Mouse (Mus musculus): ENCODE data around the gene Mapk8ip3.

Mapk8ip3 gene

DNA sequence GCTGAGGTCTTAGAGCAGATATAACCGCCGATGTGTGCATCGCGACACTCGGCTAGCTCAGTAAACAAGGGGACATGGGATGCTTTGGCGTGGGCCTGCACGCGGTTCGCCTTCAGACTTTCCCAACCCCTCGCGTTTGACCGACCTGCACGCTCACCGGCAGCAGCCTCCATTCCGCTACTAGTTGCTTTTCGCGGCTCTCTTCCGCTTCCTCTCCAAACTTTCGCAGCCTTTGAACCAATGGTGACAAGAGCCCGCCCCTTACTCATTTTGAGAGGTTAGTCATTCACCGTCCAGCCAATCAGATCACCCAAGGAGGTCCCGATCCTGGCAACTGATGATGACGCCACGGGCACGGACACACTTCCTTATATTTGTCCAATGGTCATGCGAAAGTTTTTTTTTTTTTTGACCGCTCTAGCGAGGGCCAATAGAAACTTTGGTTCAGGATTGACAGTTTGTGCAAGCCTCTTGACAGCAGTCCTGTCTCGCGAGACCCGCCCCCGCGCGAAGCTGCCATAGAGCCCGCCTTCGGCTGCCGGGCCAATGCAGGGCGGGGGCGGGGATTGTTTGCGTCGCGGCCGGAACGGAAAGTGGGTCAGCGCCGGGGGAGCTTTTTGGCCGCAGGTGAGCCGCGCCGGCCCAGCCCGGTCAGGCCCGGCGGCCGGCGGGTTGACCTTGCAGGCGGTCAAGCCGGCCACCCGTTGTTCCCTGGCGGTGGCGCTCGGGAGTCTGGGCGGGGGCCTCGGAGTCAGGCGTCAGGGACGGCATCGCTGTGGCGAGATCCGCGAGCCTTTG lies 50.4 kb downstream of the Mapk8ip3 start, which contains the start of the genes Nubp2 and Spsb3:
Gene Nubp2, minus strand, starts transcription at position 216 of the 798 bp plus-strand sequence.
Gene Spsb3, plus strand, starts transcription at position 510 of the 798 bp plus-strand sequence.
- DNase-seq (ENCODE audit: low read depth, low spot score) = peak; percentile 100

GRCm38 (mm10) chr17:24885356-24886133 lies 51.2 kb downstream of the Mapk8ip3 start:
- no peak for DNase-seq (ENCODE audit: low read depth, low spot score)

- no peak for DNase-seq (ENCODE audit: low read depth, low spot score)
Observed at GRCm38 (mm10) chr17:24884391-24884790, 52.4 kb downstream of the Mapk8ip3 start.

DNA sequence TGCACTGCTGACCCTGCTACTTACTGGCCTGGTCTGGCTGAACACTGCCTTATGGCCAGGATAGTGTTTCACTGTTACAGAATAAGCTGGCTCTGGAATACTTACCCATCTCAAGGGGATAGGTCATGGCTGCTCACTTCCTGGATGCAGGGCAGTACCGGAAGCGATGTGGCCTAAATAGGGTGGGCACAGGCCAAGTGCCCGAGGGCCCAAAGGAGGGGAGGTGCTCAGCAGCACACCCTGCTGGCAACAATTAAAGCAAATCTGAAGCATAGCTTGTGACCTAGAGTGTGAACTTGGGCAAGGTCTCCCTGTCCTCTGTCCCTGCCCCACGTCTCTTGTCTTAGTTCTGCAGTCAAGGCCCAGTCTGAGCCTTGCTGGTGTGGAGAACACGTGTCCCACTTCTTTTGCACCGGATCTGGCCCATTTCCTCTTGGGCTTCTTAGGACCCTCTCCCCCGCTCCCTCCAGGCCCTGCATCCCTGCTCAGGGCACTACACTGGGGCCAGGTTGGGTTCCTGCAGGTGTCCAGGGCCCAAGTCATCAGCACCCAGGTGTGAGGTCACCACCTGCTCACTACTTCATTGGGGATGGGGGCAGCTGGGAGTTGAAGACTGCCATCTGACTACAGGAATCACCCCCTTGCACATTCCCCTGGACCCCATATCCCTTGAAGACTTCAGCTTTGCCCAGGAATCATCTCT lies 54.9 kb downstream of the Mapk8ip3 start:
- DNase-seq (ENCODE audit: low read depth, low spot score) = peak; percentile 73

- no peak for DNase-seq (ENCODE audit: low read depth, low spot score)
Observed at GRCm38 (mm10) chr17:24878531-24878930, 58.2 kb downstream of the Mapk8ip3 start.

DNA sequence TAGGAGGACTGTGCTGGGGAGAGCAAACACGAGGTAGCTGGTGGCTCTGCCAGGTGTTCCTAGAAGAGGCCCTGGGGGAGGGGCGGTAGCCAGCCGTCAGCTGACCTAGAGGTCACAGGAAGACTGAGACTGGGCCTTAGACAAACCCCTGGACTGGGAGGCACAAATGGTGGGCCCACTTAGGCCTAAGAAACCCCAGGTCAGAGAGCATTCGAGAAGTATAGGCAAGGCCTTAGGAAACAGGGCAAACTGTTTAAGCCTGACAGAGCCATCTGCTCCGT lies 58.7 kb downstream of the Mapk8ip3 start:
- peak; percentile 45 for DNase-seq (ENCODE audit: low read depth, low spot score)

- DNase-seq (ENCODE audit: low read depth, low spot score) = no peak
Observed at GRCm38 (mm10) chr17:24877336-24878116, 59.3 kb downstream of the Mapk8ip3 start.

GRCm38 (mm10) chr17:24874989-24875388 lies 61.8 kb downstream of the Mapk8ip3 start:
- DNase-seq (ENCODE audit: low read depth, low spot score) = no peak

GRCm38 (mm10) chr17:24874405-24874745 lies 62.4 kb downstream of the Mapk8ip3 start:
- peak; percentile 96 for DNase-seq (ENCODE audit: low read depth, low spot score)

DNA sequence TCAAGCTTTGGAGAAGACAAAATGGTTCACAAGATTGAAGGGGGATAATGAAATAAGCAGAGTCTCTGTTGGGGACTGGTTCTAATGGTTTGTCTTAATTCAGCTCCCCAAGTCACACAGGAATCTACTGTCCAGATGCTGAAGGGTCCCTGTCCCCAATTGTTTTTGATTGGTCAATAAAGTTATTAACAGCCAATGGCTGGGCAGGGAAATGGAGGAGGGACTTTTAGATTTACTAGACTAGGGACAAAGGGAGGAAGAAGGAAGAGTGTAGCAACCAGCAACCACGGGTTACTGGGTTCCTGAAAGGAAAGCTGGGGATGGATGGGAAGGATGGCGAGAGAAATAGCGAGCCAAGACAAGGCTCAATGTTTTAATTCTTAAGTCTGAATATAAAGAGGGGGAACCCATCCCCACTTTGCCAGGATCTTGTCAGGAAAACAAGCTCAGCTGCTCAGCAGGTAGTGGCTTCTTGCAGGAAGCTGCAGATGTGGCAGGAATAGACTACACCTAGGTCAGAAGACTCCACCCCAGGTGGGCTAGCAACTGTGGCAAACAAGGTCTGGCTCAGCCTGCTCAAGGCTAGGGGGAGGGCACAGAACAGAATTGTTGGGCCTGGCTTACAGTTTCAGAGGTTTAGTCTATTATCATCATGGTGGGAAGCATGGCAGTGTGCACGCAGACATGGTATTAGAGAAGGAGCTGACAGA lies 62.9 kb downstream of the Mapk8ip3 start:
- peak; percentile 93 for DNase-seq (ENCODE audit: low read depth, low spot score)

DNA sequence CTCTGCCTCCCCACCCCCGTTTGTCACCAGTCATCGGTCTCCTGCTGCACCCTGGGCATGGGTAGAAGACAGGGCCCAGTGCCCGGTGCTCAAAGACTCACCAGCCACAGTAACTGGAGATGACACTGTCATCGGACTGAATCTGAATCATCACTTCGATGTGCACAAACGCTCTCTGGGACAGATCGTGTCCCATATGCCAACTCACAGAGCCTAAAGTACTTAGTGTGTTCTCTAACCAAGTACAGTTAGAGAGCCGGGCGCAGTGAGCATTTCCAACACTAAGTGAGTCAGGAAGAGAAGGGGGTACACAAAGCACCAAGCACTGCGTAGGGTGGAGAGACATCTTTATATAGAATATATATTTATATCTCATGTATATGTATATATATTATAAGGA lies 68.9 kb downstream of the Mapk8ip3 start:
- no peak for DNase-seq (ENCODE audit: low read depth, low spot score)

- DNase-seq (ENCODE audit: low read depth, low spot score) = no peak
Observed at GRCm38 (mm10) chr17:24865776-24866175, 71.0 kb downstream of the Mapk8ip3 start, which contains the start of gene Igfals. Gene Igfals, plus strand, starts transcription at chr17:24865997.

DNA sequence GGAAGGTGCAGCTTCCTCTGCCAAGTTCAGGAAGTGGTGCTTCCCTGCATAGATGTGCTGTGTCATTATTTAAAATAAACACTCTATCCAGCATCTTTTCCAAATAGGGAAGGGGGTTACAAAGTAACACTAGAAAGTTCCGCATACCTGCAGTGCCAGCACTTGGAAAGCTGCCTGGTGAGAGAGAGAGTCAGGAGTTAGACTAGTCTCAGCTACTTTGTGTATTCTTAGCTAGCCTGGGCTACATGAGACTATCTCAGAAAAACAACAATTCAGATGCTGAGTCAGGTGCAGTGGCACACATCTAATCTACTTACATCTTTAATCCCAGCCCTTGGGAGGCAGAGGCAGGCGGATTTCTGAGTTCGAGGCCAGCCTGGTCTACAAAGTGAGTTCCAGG lies 75.0 kb downstream of the Mapk8ip3 start:
- DNase-seq (ENCODE audit: low read depth, low spot score) = no peak

DNA sequence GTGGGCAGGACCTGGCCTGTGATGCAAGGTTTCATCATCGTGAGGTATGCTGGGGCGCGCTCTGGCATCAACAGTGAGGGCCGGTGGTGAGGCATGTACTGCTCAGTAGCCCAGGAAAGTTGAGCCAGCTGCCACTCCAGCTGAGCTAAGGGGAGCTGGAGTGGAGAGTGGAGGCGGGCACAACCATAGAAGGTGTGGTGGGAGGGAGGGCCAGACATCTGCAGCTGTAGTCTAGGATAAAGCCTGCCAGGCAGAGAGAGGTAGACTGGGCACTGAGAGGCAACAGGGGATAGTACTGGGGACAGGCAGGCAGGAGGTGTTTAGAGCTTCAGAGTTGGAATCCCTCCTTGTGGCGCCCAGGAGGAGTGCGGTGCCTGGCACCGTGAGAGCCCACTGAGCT lies 76.7 kb downstream of the Mapk8ip3 start:
- no peak for DNase-seq (ENCODE audit: low read depth, low spot score)

DNA sequence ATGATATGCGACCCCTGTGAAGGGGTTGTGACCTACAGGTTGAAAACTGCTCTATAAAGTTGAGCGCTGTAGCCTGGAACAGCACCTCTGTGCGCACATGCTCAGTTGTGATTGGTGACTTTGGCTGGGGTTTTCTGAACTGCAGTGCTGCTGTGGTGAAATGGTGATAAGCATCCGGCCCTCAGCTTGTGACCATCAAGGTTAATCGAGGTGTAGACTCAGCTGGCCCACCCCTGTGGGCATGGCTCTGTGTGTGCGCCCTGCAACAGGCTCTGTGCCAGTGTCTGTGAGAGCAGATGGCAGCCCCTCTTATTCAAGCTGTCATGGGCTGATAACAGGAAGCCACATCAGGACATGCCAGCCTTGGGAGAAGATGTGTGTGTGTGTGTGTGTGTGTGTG lies 77.8 kb downstream of the Mapk8ip3 start:
- no peak for DNase-seq (ENCODE audit: low read depth, low spot score)

DNA sequence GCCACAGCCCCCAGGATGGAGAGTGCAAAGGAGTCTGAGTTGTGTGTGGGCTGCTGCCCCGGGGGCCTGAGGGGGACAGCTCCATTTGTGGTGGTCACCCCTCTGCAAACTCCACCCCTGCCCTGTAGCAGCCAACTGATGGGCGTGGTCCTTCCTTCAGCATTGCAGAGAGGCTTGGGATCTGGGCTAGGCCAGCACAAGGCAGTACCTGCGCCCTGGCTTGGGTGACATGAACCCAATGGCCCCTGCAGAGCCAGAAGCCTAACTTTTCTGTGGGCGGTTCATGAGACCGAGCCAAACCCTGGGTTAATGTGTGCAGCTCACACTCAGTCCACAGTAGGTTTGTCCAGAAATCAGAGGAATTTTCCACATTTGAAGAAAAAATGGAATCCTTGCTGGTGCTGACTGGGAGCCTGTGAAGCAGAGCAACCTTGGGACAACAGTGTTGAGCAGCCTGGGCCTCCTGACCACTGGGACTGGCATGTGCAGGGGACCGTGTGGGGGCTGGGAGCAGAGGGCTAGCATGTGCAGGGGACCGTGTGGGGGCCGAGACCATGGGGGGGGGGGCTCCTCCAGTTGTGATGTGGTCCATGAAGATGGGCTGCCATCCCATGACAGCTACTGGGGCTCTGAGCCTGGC lies 78.8 kb downstream of the Mapk8ip3 start:
- DNase-seq (ENCODE audit: low read depth, low spot score) = no peak

DNA sequence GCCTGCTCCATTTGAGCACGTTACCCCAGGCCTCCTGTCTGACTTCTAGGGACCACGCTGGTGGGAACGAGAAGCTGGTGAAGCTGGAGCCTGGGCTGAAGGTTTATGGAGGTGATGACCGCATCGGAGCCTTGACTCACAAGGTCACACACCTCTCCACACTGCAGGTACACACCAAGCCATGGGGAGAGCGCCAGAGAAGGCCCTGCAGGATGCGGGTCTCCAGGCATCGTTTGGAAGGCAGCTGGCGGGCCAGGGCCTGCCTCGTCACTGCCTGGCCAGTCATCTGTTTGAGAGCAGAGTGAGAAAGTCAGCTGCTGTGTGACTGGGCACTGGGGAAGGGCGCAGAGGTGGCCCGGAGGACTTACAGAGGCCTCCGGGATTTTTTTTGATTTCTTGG lies 80.2 kb downstream of the Mapk8ip3 start:
- DNase-seq (ENCODE audit: low read depth, low spot score) = no peak

DNA sequence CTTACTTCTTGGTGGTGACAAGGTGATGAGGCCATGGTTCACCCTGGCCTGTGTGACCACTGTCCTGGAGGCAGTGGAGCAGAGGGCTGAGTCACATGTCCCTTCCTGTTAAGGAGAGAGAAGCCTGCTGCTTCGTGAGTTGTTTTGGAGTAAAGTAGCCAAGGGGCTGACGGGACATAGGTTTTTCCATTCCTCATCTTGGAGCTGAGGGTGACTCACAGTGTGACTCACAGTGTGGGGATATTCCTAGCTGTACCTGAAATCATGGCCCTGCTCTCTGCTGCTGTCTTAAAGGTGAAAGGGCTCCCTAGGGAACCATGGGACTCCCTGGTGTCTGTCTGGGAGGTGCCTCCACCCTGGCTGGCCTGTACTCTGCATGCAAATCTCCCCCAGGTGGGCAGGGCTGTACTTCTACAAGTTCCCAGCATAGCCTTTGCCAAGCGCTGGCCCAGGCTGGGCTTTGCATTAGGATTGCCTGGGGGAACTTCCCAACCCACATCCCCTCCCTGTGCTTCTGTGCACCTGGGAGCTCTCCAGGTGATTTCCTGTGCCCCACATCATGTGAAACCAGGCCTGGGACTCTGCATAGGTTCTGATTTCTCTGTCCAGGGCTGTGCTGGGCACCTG lies 80.8 kb downstream of the Mapk8ip3 start:
- DNase-seq (ENCODE audit: low read depth, low spot score) = no peak

DNA sequence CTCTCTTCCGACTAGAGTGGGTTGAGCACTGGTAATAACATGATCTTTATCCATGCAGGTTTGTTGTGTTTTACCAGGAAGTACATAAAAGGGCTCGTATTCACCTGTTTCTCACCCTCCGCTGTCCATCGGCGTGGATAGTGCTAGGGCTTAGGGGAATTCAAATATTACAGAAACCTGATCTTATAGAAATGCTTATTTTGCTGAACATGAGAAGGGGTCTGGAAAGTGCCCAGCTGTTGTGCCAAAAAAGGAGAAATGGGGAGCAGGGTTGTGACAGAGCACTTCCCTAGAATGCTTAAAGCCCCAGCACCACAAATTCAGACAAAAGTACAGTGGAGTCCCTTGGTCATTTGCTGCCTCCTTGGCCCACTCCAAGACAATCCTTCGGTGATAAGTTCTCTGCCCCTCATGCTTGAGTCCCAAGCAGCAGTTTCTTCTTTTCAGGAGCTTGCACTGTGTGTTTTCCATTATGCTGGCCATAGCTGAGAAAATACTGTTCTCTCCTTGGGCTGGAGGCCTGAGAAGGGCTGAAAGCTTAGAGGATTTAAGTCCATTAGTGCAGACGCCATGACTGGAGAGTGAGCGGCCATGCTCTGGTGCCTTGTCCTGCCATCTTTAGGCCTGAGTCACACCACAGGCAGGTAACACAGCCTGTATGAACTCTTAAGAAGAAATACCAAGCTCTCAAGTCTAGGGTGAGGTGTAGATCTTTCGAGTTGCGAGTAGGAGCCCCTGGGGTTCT lies 85.2 kb downstream of the Mapk8ip3 start:
- DNase-seq (ENCODE audit: low read depth, low spot score) = no peak

Data from R1 (cell line).